Mouse (Mus musculus): ENCODE data around the gene Zfp518b. TPM values are rescaled to one million over a fixed set of nuclear protein-coding genes. Genes with fewer than 3 reads are reported as not detected.

The Zfp518b gene
- 1.1 TPM for total RNA-seq (2023)

DNA sequence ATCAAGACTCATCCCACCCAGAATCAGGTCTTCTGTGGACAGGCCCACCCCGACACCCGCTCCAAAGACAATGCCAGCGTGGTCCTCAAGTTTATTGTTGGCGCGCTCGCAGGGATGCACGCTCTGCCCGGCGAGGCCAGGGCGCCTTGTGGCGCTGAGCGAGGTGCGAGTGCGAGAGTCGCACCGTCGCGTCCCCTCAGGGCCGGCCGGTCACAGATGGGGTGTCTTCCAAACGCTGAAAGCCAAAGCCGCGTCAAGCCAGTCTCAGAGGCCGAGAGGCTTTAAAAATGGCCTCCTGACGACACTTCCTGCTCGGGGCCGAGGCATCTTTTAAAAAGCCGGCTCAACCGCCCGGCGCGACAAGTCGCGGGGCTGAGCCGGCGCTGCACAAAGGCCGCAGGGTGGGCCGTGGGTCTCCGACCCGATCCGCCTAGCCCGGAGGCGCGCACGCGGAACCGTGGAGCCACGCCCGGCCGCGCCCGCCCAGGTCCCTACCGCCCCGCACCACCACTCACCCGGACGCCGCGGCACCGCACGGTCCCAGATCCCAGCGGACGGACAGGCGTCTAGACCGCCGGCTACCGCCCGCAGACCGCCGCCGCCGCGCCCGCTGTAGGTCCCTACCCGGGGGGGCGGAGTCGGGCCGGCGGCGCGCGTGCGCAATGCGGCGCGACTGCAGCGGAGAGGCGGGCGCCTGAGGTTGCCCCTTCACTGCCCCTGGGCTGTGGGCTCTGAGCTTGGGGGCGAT is at the start of gene Zfp518b:
Gene Zfp518b, minus strand, starts transcription at position 663 of the 748 bp plus-strand sequence.

Other genes starting within 250 kb of the Zfp518b start
- 14.3 TPM for gene Slc2a9, start 181.7 kb downstream of the Zfp518b start, total RNA-seq (2023)
- 269 TPM for gene Wdr1, start 121.6 kb downstream of the Zfp518b start, total RNA-seq (2023)
- 0.56 TPM for gene Clnk, start 192.0 kb upstream of the Zfp518b start, total RNA-seq (2023)